ENCODE assay signal across 17 mouse cellular contexts in the genomic region with DNA sequence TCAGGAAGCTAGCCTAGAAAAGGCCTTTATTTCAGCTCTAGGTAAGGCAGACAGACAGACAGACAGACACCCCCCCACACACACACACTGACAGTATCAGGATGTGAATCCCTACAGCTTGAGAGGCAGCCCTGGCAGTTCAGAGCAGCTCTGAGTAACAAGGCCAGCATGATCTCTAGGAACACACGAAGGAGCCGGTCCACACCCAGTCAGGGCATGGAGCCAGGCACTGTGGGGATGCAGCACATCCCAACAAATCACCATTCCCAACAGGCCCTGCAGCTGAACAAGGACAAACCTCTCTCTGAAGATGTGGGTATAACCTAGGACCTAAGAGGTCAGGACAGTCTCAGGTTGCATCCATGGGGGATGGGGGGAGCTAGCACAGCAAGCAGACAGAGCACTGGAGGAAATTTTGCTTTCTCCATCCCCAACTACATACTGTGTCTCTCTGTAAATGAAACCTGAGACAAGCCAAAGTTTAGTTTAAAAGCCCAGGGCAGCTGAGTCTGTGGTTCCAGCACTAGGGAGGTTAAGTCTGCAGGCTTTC. TPM values are rescaled to one million over a fixed set of nuclear protein-coding genes. Genes with fewer than 3 reads are reported as not detected.
A peak's percentile ranks its signal among the peaks of the same experiment; 100 is the strongest.
DNase-seq lines count a peak whose midpoint lies in the region; ATAC-seq and TF ChIP-seq lines count a peak whose summit lies in the region.
"Had no signal": no experiment of that assay in that cellular context is flagged by ENCODE, and none has a peak within 500 bp of the region (broad histone marks: within the 10 kb centered on the region; RNA-seq: fewer than 3 reads in every experiment).

No protein-coding gene starts in this region.

- no peaks in the 10 kb centered on the region for H3K9me3 ChIP-seq in hindbrain, postnatal 0 days (ENCODE audit: low read length)
- no peaks in the 10 kb centered on the region for H3K9me3 ChIP-seq in hindbrain, embryonic 11.5 days (ENCODE audit: control insufficient read depth, low read length)
- H3K9me3 ChIP-seq in limb, embryonic 10.5 days (replicated peaks), result no peaks in the 10 kb centered on the region
- H3K9me3 ChIP-seq in kidney, embryonic 15.5 days (replicated peaks), result no peaks in the 10 kb centered on the region
- H3K9me3 ChIP-seq: embryonic facial prominence, embryonic 13.5 days; forebrain, embryonic 15.5 days; heart, embryonic 15.5 days had no signal

- no peaks in the 10 kb centered on the region for H3K27me3 ChIP-seq in hindbrain, postnatal 0 days (ENCODE audit: insufficient read depth, low read length)
- H3K27me3 ChIP-seq in hindbrain, embryonic 11.5 days (ENCODE audit: control insufficient read depth, insufficient read depth, low read length), result no peaks in the 10 kb centered on the region
- peaks cover 7% of the 10 kb centered on the region; the same call in 1 of the 2 replicates for H3K27me3 ChIP-seq in limb, embryonic 10.5 days (ENCODE audit: low read depth, poor library complexity, severe bottlenecking)
- no peaks in the 10 kb centered on the region for H3K27me3 ChIP-seq in kidney, embryonic 15.5 days
- H3K27me3 ChIP-seq: embryonic facial prominence, embryonic 13.5 days; forebrain, embryonic 15.5 days; heart, embryonic 15.5 days had no signal

- WGBS in hindbrain, postnatal 0 days, result 40% methylated on average over 2 of the region's 2 CpGs
- WGBS in hindbrain, embryonic 11.5 days, result 47% methylated on average over 2 of the region's 2 CpGs
- 61% methylated on average over 2 of the region's 2 CpGs for WGBS in limb, embryonic 10.5 days
- WGBS in kidney, embryonic 15.5 days, result 26% methylated on average over 2 of the region's 2 CpGs

- no peak for ATAC-seq in hindbrain, postnatal 0 days
- no peak for ATAC-seq in hindbrain, embryonic 11.5 days (ENCODE audit: low FRiP score)
- ATAC-seq in kidney, embryonic 15.5 days (replicated peaks; ENCODE audit: low FRiP score), result no peak
- ATAC-seq: forebrain, embryonic 15.5 days; intestine, embryonic 16.5 days had no signal

- no peak for TF ChIP-seq CTCF in hindbrain, postnatal 0 days (IDR thresholded peaks at IDR 0.05; ENCODE audit: low read depth)

- no peak overlapping the region for H3K9ac ChIP-seq in hindbrain, postnatal 0 days (replicated peaks; ENCODE audit: low read length)
- H3K9ac ChIP-seq in hindbrain, embryonic 11.5 days (ENCODE audit: low read depth, low read length), result no peak overlapping the region
- H3K9ac ChIP-seq in kidney, embryonic 15.5 days, result no peak overlapping the region
- H3K9ac ChIP-seq: embryonic facial prominence, embryonic 13.5 days; forebrain, embryonic 15.5 days; heart, embryonic 15.5 days; liver, embryonic 14.5 days had no signal

- peaks cover 5% of the 10 kb centered on the region; the same call in 1 of the 2 replicates for H3K4me1 ChIP-seq in hindbrain, postnatal 0 days (ENCODE audit: insufficient read depth, low read length)
- no peaks in the 10 kb centered on the region for H3K4me1 ChIP-seq in hindbrain, embryonic 11.5 days (replicated peaks; ENCODE audit: control insufficient read depth, insufficient read depth, low read length)
- peaks cover 34% of the 10 kb centered on the region for H3K4me1 ChIP-seq in limb, embryonic 10.5 days
- peaks cover 28% of the 10 kb centered on the region for H3K4me1 ChIP-seq in kidney, embryonic 15.5 days

- no peak overlapping the region; the same call in 1 of the 2 replicates for H3K27ac ChIP-seq in hindbrain, postnatal 0 days
- no peak overlapping the region for H3K27ac ChIP-seq in hindbrain, embryonic 11.5 days (ENCODE audit: low read depth, low read length)
- H3K27ac ChIP-seq in limb, embryonic 10.5 days, result peak overlapping the region; percentile 42; the same call in 1 of the 2 replicates
- no peak overlapping the region for H3K27ac ChIP-seq in kidney, embryonic 15.5 days
- H3K27ac ChIP-seq: embryonic facial prominence, embryonic 13.5 days; forebrain, embryonic 15.5 days; heart, embryonic 15.5 days; liver, embryonic 14.5 days had no signal

- no peak overlapping the region for H3K4me3 ChIP-seq in hindbrain, postnatal 0 days (ENCODE audit: low read length)
- H3K4me3 ChIP-seq in hindbrain, embryonic 11.5 days (ENCODE audit: low read depth, low read length), result no peak overlapping the region
- H3K4me3 ChIP-seq in limb, embryonic 10.5 days, result no peak overlapping the region
- H3K4me3 ChIP-seq in kidney, embryonic 15.5 days (replicated peaks), result no peak overlapping the region
- H3K4me3 ChIP-seq: embryonic facial prominence, embryonic 13.5 days; forebrain, embryonic 15.5 days; heart, embryonic 15.5 days had no signal

- H3K36me3 ChIP-seq in hindbrain, postnatal 0 days (ENCODE audit: insufficient read depth, low read length), result no peaks in the 10 kb centered on the region
- no peaks in the 10 kb centered on the region for H3K36me3 ChIP-seq in hindbrain, embryonic 11.5 days (ENCODE audit: control insufficient read depth, insufficient read depth, low read length)
- no peaks in the 10 kb centered on the region for H3K36me3 ChIP-seq in limb, embryonic 10.5 days
- H3K36me3 ChIP-seq in kidney, embryonic 15.5 days, result no peaks in the 10 kb centered on the region
- H3K36me3 ChIP-seq: embryonic facial prominence, embryonic 13.5 days; forebrain, embryonic 15.5 days; heart, embryonic 15.5 days had no signal

- H3K4me2 ChIP-seq in hindbrain, postnatal 0 days (ENCODE audit: low read depth, low read length), result no peak overlapping the region
- no peak overlapping the region for H3K4me2 ChIP-seq in hindbrain, embryonic 11.5 days (replicated peaks; ENCODE audit: low read depth, low read length)
- no peak overlapping the region for H3K4me2 ChIP-seq in kidney, embryonic 15.5 days
- H3K4me2 ChIP-seq: embryonic facial prominence, embryonic 13.5 days; forebrain, embryonic 15.5 days; heart, embryonic 15.5 days had no signal

- peak; percentile 71 to 75 for DNase-seq in adrenal gland, adult (ENCODE audit: inconsistent age in 2 of 2, low spot score in 1 of 2)
- DNase-seq in adrenal gland, postnatal 4 days (ENCODE audit: low spot score in 2 of 2), result no peak
- peak; percentile 30 for DNase-seq in hindbrain, postnatal 0 days (ENCODE audit: low spot score)
- no peak for DNase-seq in hindbrain, embryonic 11.5 days (ENCODE audit: low spot score)
- DNase-seq in embryo, embryonic 11 days, result peak; percentile 53
- no peak for DNase-seq in limb, embryonic 10.5 days (ENCODE audit: low spot score)
- no peak for DNase-seq in frontal cortex, postnatal 10 days (ENCODE audit: low spot score in 2 of 2)
- DNase-seq: right cerebral cortex, postnatal 25 days had no signal

RNA-seq across cellular contexts. Expression of a gene that starts 3.1 kb away (rescaled TPM):
- 10 to 100 TPM; 20.4 to 20.8 TPM for total RNA-seq in adrenal gland, postnatal 4 days (2021)
- 63.1 and 70.7 TPM in 2 replicates for total RNA-seq in hindbrain, postnatal 0 days (2014; rRNA removed)
- polyA plus RNA-seq in hindbrain, postnatal 0 days (2015; fragmentation: Nextera tagmentation; extraction: Ambion mirVana), result 42.8 and 45.8 TPM in 2 replicates
- 6.8 TPM in 2 replicates for polyA plus RNA-seq in hindbrain, embryonic 11.5 days (2014; fragmentation: Nextera tagmentation; extraction: Ambion mirVana)
- 11.7 and 11.8 TPM in 2 replicates for polyA plus RNA-seq in limb, embryonic 10.5 days (2016; fragmentation: Nextera tagmentation; extraction: Ambion mirVana)
- polyA plus RNA-seq in kidney, embryonic 15.5 days (2015; fragmentation: Nextera tagmentation; extraction: Ambion mirVana), result 17.2 and 20.4 TPM in 2 replicates

RNA-seq across cellular contexts. Expression of a gene that starts 42.4 kb away (rescaled TPM):
- 100 to 1,000 TPM; 171 to 196 TPM for total RNA-seq in adrenal gland, postnatal 4 days (2021)
- total RNA-seq in hindbrain, postnatal 0 days (2014; rRNA removed), result 80.6 and 84.4 TPM in 2 replicates
- polyA plus RNA-seq in hindbrain, postnatal 0 days (2015; fragmentation: Nextera tagmentation; extraction: Ambion mirVana), result 147 and 148 TPM in 2 replicates
- 115 and 117 TPM in 2 replicates for polyA plus RNA-seq in hindbrain, embryonic 11.5 days (2014; fragmentation: Nextera tagmentation; extraction: Ambion mirVana)
- polyA plus RNA-seq in limb, embryonic 10.5 days (2016; fragmentation: Nextera tagmentation; extraction: Ambion mirVana), result 148 and 152 TPM in 2 replicates
- 182 and 209 TPM in 2 replicates for polyA plus RNA-seq in kidney, embryonic 15.5 days (2015; fragmentation: Nextera tagmentation; extraction: Ambion mirVana)

RNA-seq across cellular contexts. Expression of a gene that starts 49.4 kb away (rescaled TPM):
- not detected for total RNA-seq in adrenal gland, postnatal 4 days (2021)
- not detected in 2 replicates for total RNA-seq in hindbrain, postnatal 0 days (2014; rRNA removed)
- polyA plus RNA-seq in hindbrain, postnatal 0 days (2015; fragmentation: Nextera tagmentation; extraction: Ambion mirVana), result not detected in 2 replicates
- 0.15 TPM in 1 of 2 replicates, not detected in the other for polyA plus RNA-seq in hindbrain, embryonic 11.5 days (2014; fragmentation: Nextera tagmentation; extraction: Ambion mirVana)
- polyA plus RNA-seq in limb, embryonic 10.5 days (2016; fragmentation: Nextera tagmentation; extraction: Ambion mirVana), result not detected in 2 replicates
- not detected in 2 replicates for polyA plus RNA-seq in kidney, embryonic 15.5 days (2015; fragmentation: Nextera tagmentation; extraction: Ambion mirVana)
- total RNA-seq: megakaryocyte progenitor cell, adult 5-6 weeks had no signal
- polyA plus RNA-seq: embryonic facial prominence, embryonic 13.5 days; forebrain, embryonic 15.5 days; heart, embryonic 15.5 days; intestine, embryonic 16.5 days; liver, embryonic 14.5 days; stomach, embryonic 16.5 days; urinary bladder, adult 2 months had no signal

RNA-seq across cellular contexts. Expression of a gene that starts 55.0 kb away (rescaled TPM):
- 100 to 1,000 TPM; 282 to 296 TPM for total RNA-seq in adrenal gland, postnatal 4 days (2021)
- 176 and 179 TPM in 2 replicates for total RNA-seq in hindbrain, postnatal 0 days (2014; rRNA removed)
- polyA plus RNA-seq in hindbrain, postnatal 0 days (2015; fragmentation: Nextera tagmentation; extraction: Ambion mirVana), result 429 and 435 TPM in 2 replicates
- polyA plus RNA-seq in hindbrain, embryonic 11.5 days (2014; fragmentation: Nextera tagmentation; extraction: Ambion mirVana), result 225 and 242 TPM in 2 replicates
- polyA plus RNA-seq in limb, embryonic 10.5 days (2016; fragmentation: Nextera tagmentation; extraction: Ambion mirVana), result 355 and 359 TPM in 2 replicates
- 287 and 316 TPM in 2 replicates for polyA plus RNA-seq in kidney, embryonic 15.5 days (2015; fragmentation: Nextera tagmentation; extraction: Ambion mirVana)

Comparison
In these comparisons a context has a peak if more than half of its experiments do, and no peak if none do; other contexts are left out.
1. DNase-seq: peak in adrenal gland, adult (2 of 2), hindbrain, postnatal 0 days (single experiment) and embryo, embryonic 11 days (single experiment); none in adrenal gland, postnatal 4 days (0 of 2), hindbrain, embryonic 11.5 days (single experiment), limb, embryonic 10.5 days (single experiment) and frontal cortex, postnatal 10 days (0 of 2).